Mouse (Mus musculus): ENCODE measurements at regions not wholly inside any gene's neighbourhood (a gene's known extent, or its start where the extent isn't known, plus 50 kb on each side); places are given as distances from the start of the nearest gene placed in this dataset.

DNA sequence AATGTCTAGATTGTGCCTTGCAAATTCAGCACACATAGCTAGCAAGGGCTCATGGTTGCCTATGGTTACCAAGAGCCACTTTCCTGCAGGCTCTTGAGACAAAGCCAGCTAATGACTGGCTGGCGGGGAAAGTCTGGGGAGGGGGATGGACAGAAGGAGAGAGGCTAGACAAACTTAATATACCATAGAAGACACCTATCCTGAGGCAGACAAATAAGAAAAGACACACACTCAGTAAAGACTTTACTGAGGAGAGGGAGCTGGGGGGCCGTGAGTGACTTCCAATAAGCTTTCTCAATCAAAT lies 91.6 kb upstream of the Arhgap21 start:
- TF ChIP-seq POLR2A (IDR thresholded peaks at IDR 0.05; ENCODE audit: borderline replicate concordance, low read depth, low read length) (no peak), CTCF (IDR thresholded peaks at IDR 0.05; ENCODE audit: low read depth, low read length) (no peak)
- H3K27ac ChIP-seq (ENCODE audit: insufficient read depth, low read depth, low read length) = no peak overlapping the region
- H3K4me3 ChIP-seq (ENCODE audit: insufficient read depth, low read length) = no peak overlapping the region
- peaks cover 14% of the 10 kb centered on the region for H3K4me1 ChIP-seq (ENCODE audit: control insufficient read depth, insufficient read depth, low read length)

GRCm38 (mm10) chr2:21059618-21060346 lies 91.1 kb upstream of the Arhgap21 start:
- no peak overlapping the region for H3K4me3 ChIP-seq (ENCODE audit: insufficient read depth, low read length)
- TF ChIP-seq POLR2A (IDR thresholded peaks at IDR 0.05; ENCODE audit: borderline replicate concordance, low read depth, low read length) = no peak
- TF ChIP-seq CTCF (IDR thresholded peaks at IDR 0.05; ENCODE audit: low read depth, low read length) = no peak
- H3K4me1 ChIP-seq (ENCODE audit: control insufficient read depth, insufficient read depth, low read length) = peaks cover 10% of the 10 kb centered on the region
- no peak overlapping the region for H3K27ac ChIP-seq (ENCODE audit: insufficient read depth, low read depth, low read length)

GRCm38 (mm10) chr2:21058940-21059339 lies 90.3 kb upstream of the Arhgap21 start:
- Histone ChIP-seq H3K4me3 (ENCODE audit: insufficient read depth, low read length) (no peak overlapping the region), H3K27ac (ENCODE audit: insufficient read depth, low read depth, low read length) (no peak overlapping the region), H3K4me1 (ENCODE audit: control insufficient read depth, insufficient read depth, low read length) (peaks cover 10% of the 10 kb centered on the region)
- TF ChIP-seq CTCF (IDR thresholded peaks at IDR 0.05; ENCODE audit: low read depth, low read length) = no peak
- no peak for TF ChIP-seq POLR2A (IDR thresholded peaks at IDR 0.05; ENCODE audit: borderline replicate concordance, low read depth, low read length)

GRCm38 (mm10) chr2:21056450-21057210 lies 87.9 kb upstream of the Arhgap21 start:
- TF ChIP-seq POLR2A (IDR thresholded peaks at IDR 0.05; ENCODE audit: borderline replicate concordance, low read depth, low read length) (no peak), CTCF (IDR thresholded peaks at IDR 0.05; ENCODE audit: low read depth, low read length) (no peak)
- Histone ChIP-seq H3K4me1 (ENCODE audit: control insufficient read depth, insufficient read depth, low read length) (peaks cover 10% of the 10 kb centered on the region), H3K27ac (ENCODE audit: insufficient read depth, low read depth, low read length) (no peak overlapping the region)

GRCm38 (mm10) chr2:21055416-21055815 lies 86.7 kb upstream of the Arhgap21 start:
- Histone ChIP-seq H3K4me3 (ENCODE audit: insufficient read depth, low read length) (no peak overlapping the region), H3K27ac (ENCODE audit: insufficient read depth, low read depth, low read length) (no peak overlapping the region)
- no peak for TF ChIP-seq CTCF (IDR thresholded peaks at IDR 0.05; ENCODE audit: low read depth, low read length)
- TF ChIP-seq POLR2A (IDR thresholded peaks at IDR 0.05; ENCODE audit: borderline replicate concordance, low read depth, low read length) = no peak

More at GRCm38 (mm10) chr2:21056450-21057210, 87.9 kb upstream of the Arhgap21 start:
- H3K4me3 ChIP-seq (ENCODE audit: insufficient read depth, low read length) = no peak overlapping the region

DNA sequence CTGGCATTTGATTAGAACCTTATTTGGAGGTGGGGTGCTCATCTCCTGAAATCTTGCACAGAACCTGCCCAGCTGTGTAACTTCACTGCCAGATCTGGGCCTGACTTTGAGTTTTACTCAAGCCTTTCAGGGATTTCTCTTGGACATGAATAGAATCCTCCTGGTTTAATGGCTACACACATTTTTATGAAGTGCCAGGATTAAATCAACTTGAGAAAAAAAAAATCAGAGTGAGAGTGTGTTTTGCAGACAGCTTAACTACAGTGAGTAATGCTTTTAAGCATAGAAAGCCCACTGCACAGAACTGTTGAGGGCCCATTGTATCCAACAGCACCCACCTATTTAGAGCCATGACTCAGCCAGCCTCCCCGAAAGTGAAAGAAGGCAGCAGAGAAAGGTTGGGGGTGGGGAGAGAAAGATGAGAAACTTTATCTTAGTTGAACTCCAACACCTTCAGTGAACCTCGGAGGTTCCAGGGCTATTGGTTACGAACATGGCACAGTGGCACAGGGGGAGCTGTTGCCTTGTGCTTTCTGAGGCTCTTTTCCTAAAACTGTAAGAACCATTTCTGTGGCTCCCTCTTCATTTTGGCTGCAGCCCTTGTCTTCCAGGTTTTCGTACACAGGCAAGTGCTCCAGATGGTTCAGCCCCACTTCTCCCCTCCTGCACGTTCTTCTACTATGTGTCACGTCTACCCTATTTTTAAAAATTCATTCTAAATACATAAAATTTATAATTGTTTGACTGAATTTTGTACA lies 85.8 kb upstream of the Arhgap21 start:
- Histone ChIP-seq H3K4me3 (ENCODE audit: insufficient read depth, low read length) (no peak overlapping the region), H3K27ac (ENCODE audit: insufficient read depth, low read depth, low read length) (no peak overlapping the region), H3K4me1 (ENCODE audit: control insufficient read depth, insufficient read depth, low read length) (peaks cover 10% of the 10 kb centered on the region)
- no peak for TF ChIP-seq CTCF (IDR thresholded peaks at IDR 0.05; ENCODE audit: low read depth, low read length)
- TF ChIP-seq POLR2A (IDR thresholded peaks at IDR 0.05; ENCODE audit: borderline replicate concordance, low read depth, low read length) = no peak

More at GRCm38 (mm10) chr2:21055416-21055815, 86.7 kb upstream of the Arhgap21 start:
- H3K4me1 ChIP-seq (ENCODE audit: control insufficient read depth, insufficient read depth, low read length) = peaks cover 10% of the 10 kb centered on the region

DNA sequence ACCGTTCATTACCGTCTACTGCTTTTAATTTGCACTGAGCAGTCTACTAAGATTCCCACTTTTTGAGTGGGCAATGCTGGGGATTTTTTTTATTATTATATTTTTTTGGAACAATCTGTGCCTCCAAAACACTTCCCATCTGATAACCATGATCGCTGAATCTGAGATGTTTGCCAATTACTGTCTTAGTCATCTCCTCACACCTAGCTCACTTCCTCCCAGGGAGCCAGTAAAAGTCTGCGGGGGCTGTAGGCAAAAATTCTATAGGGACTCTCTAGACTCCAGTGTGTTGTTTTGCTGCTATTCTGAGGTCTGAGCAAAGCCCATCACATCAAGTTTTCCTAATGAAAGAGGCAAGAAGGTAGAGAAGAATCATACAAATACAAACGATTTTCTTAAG lies 84.9 kb upstream of the Arhgap21 start:
- TF ChIP-seq CTCF (IDR thresholded peaks at IDR 0.05; ENCODE audit: low read depth, low read length) (no peak), POLR2A (IDR thresholded peaks at IDR 0.05; ENCODE audit: borderline replicate concordance, low read depth, low read length) (no peak)
- H3K27ac ChIP-seq (ENCODE audit: insufficient read depth, low read depth, low read length) = no peak overlapping the region
- no peak overlapping the region for H3K4me3 ChIP-seq (ENCODE audit: insufficient read depth, low read length)
- H3K4me1 ChIP-seq (ENCODE audit: control insufficient read depth, insufficient read depth, low read length) = peaks cover 10% of the 10 kb centered on the region

- no peak overlapping the region for H3K4me3 ChIP-seq (ENCODE audit: insufficient read depth, low read length)
- no peak for TF ChIP-seq CTCF (IDR thresholded peaks at IDR 0.05; ENCODE audit: low read depth, low read length)
- TF ChIP-seq POLR2A (IDR thresholded peaks at IDR 0.05; ENCODE audit: borderline replicate concordance, low read depth, low read length) = no peak
- no peak overlapping the region for H3K27ac ChIP-seq (ENCODE audit: insufficient read depth, low read depth, low read length)
- peaks cover 10% of the 10 kb centered on the region for H3K4me1 ChIP-seq (ENCODE audit: control insufficient read depth, insufficient read depth, low read length)
Observed at GRCm38 (mm10) chr2:21048996-21049395, 80.3 kb upstream of the Arhgap21 start.

DNA sequence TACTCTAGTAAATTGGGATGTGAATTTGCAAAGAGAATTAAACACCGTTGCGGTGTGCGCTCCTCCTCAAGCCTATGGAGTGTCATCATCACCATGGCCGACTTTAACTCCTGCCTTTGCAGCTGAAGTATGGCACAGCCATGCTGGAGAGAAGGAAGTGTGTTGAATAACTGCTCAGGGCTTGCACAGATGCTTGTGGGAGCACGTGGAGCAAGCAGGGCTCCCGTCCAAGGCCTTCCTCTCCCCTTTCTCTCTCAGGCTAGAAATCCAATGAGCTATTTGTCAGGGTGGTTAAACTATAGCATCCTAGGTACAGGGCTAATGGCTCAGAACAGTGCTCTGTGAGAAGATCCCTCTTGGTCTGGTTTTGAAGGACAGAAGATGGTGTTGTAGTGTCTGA lies 79.5 kb upstream of the Arhgap21 start:
- Histone ChIP-seq H3K4me1 (ENCODE audit: control insufficient read depth, insufficient read depth, low read length) (peaks cover 10% of the 10 kb centered on the region), H3K4me3 (ENCODE audit: insufficient read depth, low read length) (no peak overlapping the region), H3K27ac (ENCODE audit: insufficient read depth, low read depth, low read length) (no peak overlapping the region)
- TF ChIP-seq CTCF (IDR thresholded peaks at IDR 0.05; ENCODE audit: low read depth, low read length) (no peak), POLR2A (IDR thresholded peaks at IDR 0.05; ENCODE audit: borderline replicate concordance, low read depth, low read length) (no peak)

Data from bone marrow macrophage, adult 2 months (primary cell).